Mouse (Mus musculus) heart, adult 2 months (tissue): Measurements from ENCODE around the gene Rex1bd. TPM values are rescaled to one million over a fixed set of nuclear protein-coding genes. Genes with fewer than 3 reads are reported as not detected.

ENCODE experiments used
- DNase-seq, 2 experiments: peaks; one replicate each; pipeline ENCODE4 v3.0.0; 2021
- H3K27ac ChIP-seq: fragments of 200-600 bp; 2 replicates; pipeline ENCODE4 v1.8.1; 2022
- H3K27me3 ChIP-seq: fragments of 200-500 bp; 2 replicates; pipeline ENCODE4 v1.6.1; 2012; ENCODE audit warnings: mild to moderate bottlenecking, low read length, inconsistent platforms, mixed read lengths; ENCODE audit not compliant: control insufficient read depth, insufficient read depth
- H3K36me3 ChIP-seq: fragments of 200-500 bp; 2 replicates; pipeline ENCODE4 v1.6.1; 2012; ENCODE audit warnings: low read length, inconsistent platforms; ENCODE audit not compliant: control insufficient read depth, insufficient read depth
- H3K4me1 ChIP-seq: fragments of 200-500 bp; 2 replicates; pipeline ENCODE4 v1.6.1; 2011; ENCODE audit warnings: low read length; ENCODE audit not compliant: control insufficient read depth, insufficient read depth
- H3K4me3 ChIP-seq: fragments of 200-600 bp; 2 replicates; pipeline ENCODE4 v1.8.1; 2022
- H3K79me2 ChIP-seq: fragments of 200-500 bp; replicated peaks from 2 replicates; pipeline ENCODE4 v1.6.1; 2012; ENCODE audit warnings: mild to moderate bottlenecking, inconsistent platforms, low read length, moderate library complexity, mixed read lengths; ENCODE audit not compliant: control insufficient read depth, insufficient read depth
- H3K9ac ChIP-seq: fragments of 200-500 bp; 2 replicates; pipeline ENCODE4 v1.6.1; 2012; ENCODE audit warnings: low read depth, mild to moderate bottlenecking, control low read depth, inconsistent platforms, low read length, mixed read lengths
- CTCF ChIP-seq: fragments of 200-600 bp; IDR thresholded peaks from 2 replicates; pipeline ENCODE4 v1.8.1; 2022; ENCODE audit warnings: antibody characterized with exemption, mild to moderate bottlenecking, moderate library complexity
- EP300 ChIP-seq: fragments of 200-500 bp; IDR thresholded peaks from 2 replicates; pipeline ENCODE4 v1.6.1; 2011; ENCODE audit warnings: low read depth, low read length, control low read depth; ENCODE audit not compliant: insufficient read depth
- POLR2A ChIP-seq: fragments of 200-500 bp; IDR thresholded peaks from 2 replicates; pipeline ENCODE4 v1.6.1; 2011; ENCODE audit warnings: mild to moderate bottlenecking, low read depth, low read length, control low read depth; ENCODE audit not compliant: insufficient read depth
- WGBS: fragments of 180-500 bp; shearing (Covaris S2); methylation state at CpG from one replicate; pipeline ENCODE4 v1.1.7; 2018; 5-methylcytosine and 5-hydroxymethylcytosine counted together
- intact Hi-C: fragments of 180-260 bp; cut with DNase I; formaldehyde crosslinking; loops from one replicate; pipeline ENCODE4 v1.15.1; 2025
- polyA plus RNA-seq: library from polyadenylated mRNA; depleted of rRNA; stranded (reverse); fragments of >200 nt; gene quantifications from 2 replicates; pipeline ENCODE4 v1.2.3, GENCODE M21; 2012
- total RNA-seq, 2 experiments: library from RNA; stranded (reverse); gene quantifications; 2 replicates each; pipeline ENCODE4 v1.2.3; 2021

The Rex1bd gene
- total and polyA plus RNA-seq, 3 experiments: 111 to 145 (median 118) TPM

DNA sequence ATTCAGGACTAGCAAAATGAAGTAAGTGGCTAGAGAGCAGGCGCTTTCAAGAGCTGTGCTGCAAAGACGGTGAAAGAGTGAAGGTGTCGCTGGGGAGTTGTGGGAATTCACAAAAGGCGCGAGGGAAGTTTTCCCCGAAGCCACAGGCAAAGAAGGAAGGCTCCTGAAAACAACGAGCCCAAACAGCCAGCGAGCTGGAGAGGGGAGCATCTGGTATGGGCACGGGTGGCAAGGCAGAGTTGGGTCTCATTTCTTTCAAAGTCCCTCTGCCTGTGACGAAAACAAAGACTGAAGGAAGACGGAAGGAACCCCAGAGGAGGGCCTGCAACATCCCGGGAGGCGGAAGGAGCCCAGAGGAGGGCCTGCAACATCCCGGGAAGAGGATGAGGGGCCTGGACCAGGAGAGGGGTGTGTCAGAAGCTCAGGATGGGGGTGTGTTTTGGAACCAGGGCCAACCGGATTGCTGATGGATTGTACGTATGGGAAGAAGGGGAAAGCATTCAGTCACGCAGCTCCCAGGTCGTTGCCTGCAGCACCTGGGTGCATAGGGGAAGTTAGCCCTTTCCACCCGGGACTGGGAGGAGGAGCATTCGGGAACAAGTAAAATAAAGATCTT is 15.6 kb downstream of the Rex1bd start:
- 17% methylated on average over 20 of the region's 20 CpGs for WGBS
- no peak for DNase-seq
- no peaks in the 10 kb centered on the region for H3K79me2 ChIP-seq
- H3K27me3 ChIP-seq: peaks cover 35% of the 10 kb centered on the region
- H3K4me1 ChIP-seq: peaks cover 6% of the 10 kb centered on the region
- H3K27ac ChIP-seq: no peak overlapping the region
- H3K9ac ChIP-seq: no peak overlapping the region
- no peak for TF ChIP-seq CTCF
- no peak for TF ChIP-seq POLR2A
- TF ChIP-seq EP300: no peak
- intact Hi-C loops: no loop called here
- H3K4me3 ChIP-seq: no peak overlapping the region
- no peaks in the 10 kb centered on the region for H3K36me3 ChIP-seq

DNA sequence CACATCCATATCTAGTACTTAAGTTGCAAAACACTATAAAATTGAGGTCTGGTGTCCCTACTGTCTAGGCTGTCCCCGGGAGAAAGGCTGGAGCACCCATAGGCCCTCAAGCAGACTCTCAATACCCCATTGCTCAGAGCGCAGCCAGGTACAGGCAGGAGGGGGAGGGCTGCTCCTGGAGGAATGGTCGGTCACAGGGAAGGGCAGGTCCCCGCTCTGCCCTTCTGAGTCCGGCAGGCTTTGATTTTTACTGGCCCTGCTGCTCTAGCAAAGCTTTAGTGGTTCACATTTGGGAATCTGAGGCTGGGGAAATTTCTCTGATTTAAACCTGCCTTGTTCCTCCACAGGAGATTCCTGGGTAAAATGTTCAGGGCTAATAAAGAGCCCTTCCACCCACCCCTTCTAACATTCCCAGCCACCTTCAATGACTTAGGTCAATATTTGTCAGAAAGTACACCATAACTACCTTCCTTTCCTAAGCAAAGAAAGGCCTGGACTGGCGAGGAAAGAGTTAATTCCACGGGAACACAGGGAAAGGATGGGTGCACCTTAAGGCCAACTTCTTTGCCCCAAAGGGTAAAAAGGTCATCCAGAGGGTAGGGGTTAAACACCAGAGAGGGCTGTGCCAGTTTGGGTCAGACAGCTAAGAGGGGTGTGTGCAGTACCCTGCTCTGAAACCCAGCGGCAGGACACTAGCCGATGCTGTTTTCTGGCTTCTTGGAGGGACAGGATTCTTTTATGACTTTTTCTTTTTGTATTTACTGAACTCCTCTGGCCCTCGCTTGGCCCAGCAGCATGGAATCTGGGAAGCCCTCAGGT is 16.3 kb downstream of the Rex1bd start:
- intact Hi-C loops: no loop called here
- Histone ChIP-seq H3K79me2 (no peaks in the 10 kb centered on the region), H3K4me1 (peaks cover 6% of the 10 kb centered on the region), H3K27me3 (peaks cover 35% of the 10 kb centered on the region), H3K4me3 (no peak overlapping the region), H3K36me3 (no peaks in the 10 kb centered on the region), H3K27ac (no peak overlapping the region), H3K9ac (no peak overlapping the region)
- TF ChIP-seq EP300 (no peak), POLR2A (no peak), CTCF (no peak)
- 38% methylated on average over 10 of the region's 10 CpGs for WGBS
- no peak for DNase-seq

DNA sequence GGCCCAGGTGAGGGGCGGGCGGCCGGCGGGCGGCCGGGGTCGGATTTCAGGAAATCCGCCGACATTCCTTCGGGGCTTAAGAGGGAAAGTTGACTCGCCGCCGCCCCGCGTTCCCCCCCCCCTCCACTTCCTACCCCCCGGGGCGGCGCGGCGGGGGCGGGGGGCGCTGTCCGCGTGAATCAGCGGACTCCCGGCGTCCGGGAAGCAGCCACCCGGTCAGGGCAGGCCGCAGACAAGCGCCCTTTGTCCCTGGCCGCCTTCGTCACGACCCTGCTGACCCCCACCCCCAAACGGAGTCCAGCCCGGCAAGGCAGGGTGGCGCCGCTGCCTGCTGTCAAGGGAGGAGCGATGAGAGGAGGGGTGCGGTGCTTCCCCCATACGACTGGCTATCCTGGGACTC is 17.0 kb downstream of the Rex1bd start:
- Histone ChIP-seq H3K27ac (no peak overlapping the region), H3K79me2 (no peaks in the 10 kb centered on the region), H3K9ac (0 out of 2 replicates have a peak overlapping the region, but pooled peaks have one; percentile 4), H3K4me3 (peak overlapping the region; percentile 39), H3K36me3 (no peaks in the 10 kb centered on the region), H3K27me3 (peaks cover 35% of the 10 kb centered on the region), H3K4me1 (peaks cover 6% of the 10 kb centered on the region)
- DNase-seq: no peak
- intact Hi-C loops: no loop called here
- WGBS: 4% methylated on average over 37 of the region's 41 CpGs
- no peak for TF ChIP-seq POLR2A
- TF ChIP-seq CTCF: no peak
- TF ChIP-seq EP300: no peak

DNA sequence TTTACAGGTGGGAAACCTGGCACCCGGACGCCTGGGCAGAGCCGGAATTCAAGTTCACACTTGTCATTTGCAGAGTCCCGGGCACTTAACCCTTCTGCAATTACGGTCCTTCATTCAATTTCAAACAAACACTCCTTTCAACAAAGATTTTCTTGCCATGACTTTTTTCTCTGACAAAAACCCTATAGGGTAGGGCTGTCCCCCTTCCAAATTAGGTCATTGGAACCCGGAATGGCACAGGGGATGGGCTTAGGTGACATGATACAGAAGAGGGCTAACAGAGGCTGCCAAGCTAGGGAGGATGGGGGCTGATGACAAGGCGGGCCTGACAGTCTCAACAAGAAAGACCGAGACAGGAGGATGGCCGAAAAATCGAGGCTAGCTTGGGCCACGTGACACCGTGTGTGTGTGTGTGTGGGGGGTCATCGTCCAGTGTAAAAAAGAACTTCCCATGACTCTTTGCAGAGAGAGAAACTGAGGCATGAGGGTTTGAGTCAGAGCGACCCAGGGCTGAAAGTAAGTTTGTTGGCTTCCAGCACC is 17.6 kb downstream of the Rex1bd start:
- 9% methylated on average over 14 of the region's 14 CpGs for WGBS
- Histone ChIP-seq H3K36me3 (no peaks in the 10 kb centered on the region), H3K79me2 (no peaks in the 10 kb centered on the region), H3K27me3 (peaks cover 33% of the 10 kb centered on the region), H3K27ac (no peak overlapping the region), H3K4me3 (peak overlapping the region; percentile 39), H3K4me1 (peaks cover 6% of the 10 kb centered on the region), H3K9ac (no peak overlapping the region)
- intact Hi-C loops: no loop called here
- no peak for DNase-seq
- TF ChIP-seq EP300 (no peak), CTCF (no peak), POLR2A (no peak)

DNA sequence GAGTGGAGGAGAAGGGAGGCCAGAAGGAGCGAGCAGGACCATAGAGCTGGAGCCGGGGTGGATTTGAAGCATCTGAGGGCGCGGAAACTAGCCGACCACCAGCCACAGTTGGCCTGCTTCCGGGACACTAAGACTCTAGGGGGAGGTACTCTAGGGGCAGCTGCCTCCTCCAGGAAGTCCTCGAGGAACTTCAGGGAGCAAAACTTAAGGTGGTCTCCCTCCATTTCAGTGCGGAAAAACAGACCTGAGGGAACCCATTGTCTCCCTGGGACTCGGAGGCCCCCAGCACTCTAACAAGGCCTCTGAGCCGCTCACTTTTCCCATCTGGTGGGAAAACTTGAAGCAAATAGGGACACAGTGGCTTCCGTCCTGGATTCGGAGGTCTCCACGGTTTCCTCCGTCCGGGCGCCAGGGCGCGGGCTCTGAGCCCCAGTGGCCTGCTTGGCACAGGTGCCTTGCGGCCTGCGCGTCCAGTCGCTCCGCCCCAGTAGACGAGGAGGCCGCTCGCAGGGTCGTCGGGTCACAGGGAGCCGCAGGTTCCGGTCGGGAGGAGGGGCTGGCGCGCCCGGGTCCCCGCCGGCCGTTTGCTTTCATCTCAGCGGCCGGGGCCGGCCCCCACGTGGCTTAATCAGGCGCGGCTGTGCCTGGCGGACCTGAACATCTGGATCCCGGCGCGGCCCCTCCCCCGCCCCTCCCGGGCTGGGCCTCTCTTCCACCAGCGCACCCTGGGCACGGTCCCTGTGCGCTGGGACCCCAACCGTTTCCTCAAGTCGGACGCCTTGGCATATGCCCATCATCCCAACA is 18.4 kb downstream of the Rex1bd start:
- intact Hi-C loops: no loop called here

More for the DNA sequence above, 18.4 kb downstream of the Rex1bd start:
- Histone ChIP-seq H3K4me1 (peaks cover 6% of the 10 kb centered on the region), H3K9ac (peak overlapping the region; percentile 23; the same call in 1 of the 2 replicates), H3K27me3 (peaks cover 25% of the 10 kb centered on the region), H3K36me3 (no peaks in the 10 kb centered on the region), H3K4me3 (peak overlapping the region; percentile 47), H3K27ac (no peak overlapping the region), H3K79me2 (no peaks in the 10 kb centered on the region)
- no peak for DNase-seq
- TF ChIP-seq CTCF (no peak), POLR2A (no peak), EP300 (no peak)
- WGBS: 6% methylated on average over 55 of the region's 55 CpGs
